Mouse (Mus musculus): ENCODE data around the gene Kyat3. TPM values are rescaled to one million over a fixed set of nuclear protein-coding genes. Genes with fewer than 3 reads are reported as not detected.

The Kyat3 gene
- polyA plus RNA-seq, 1 experiment from 2014 or later: 22.0 TPM

GRCm38 (mm10) chr3:142755132-142755867 lies 54.4 kb downstream of the Kyat3 start:
- H3K4me3 ChIP-seq: no peak overlapping the region
- no peak overlapping the region for H3K4me2 ChIP-seq (replicated peaks)
- 84% methylated on average over 18 of the region's 18 CpGs for WGBS
- H3K27ac ChIP-seq: no peak overlapping the region
- no peak for ATAC-seq (ENCODE audit: insufficient number of reproducible peaks, insufficient read depth, low FRiP score, low TSS enrichment)
- no peaks in the 10 kb centered on the region for H3K36me3 ChIP-seq
- no peak overlapping the region for H3K9ac ChIP-seq
- no peaks in the 10 kb centered on the region for H3K9me3 ChIP-seq
- H3K4me1 ChIP-seq: no peaks in the 10 kb centered on the region; the same call in 1 of the 2 replicates
- no peaks in the 10 kb centered on the region for H3K27me3 ChIP-seq

GRCm38 (mm10) chr3:142757841-142758240 lies 57.0 kb downstream of the Kyat3 start:
- Histone ChIP-seq H3K4me1 (no peaks in the 10 kb centered on the region; the same call in 1 of the 2 replicates), H3K27me3 (no peaks in the 10 kb centered on the region), H3K9ac (no peak overlapping the region), H3K36me3 (no peaks in the 10 kb centered on the region), H3K9me3 (no peaks in the 10 kb centered on the region), H3K4me3 (no peak overlapping the region), H3K27ac (no peak overlapping the region), H3K4me2 (replicated peaks) (no peak overlapping the region)
- ATAC-seq (ENCODE audit: insufficient number of reproducible peaks, insufficient read depth, low FRiP score, low TSS enrichment): no peak
- 49% methylated on average over 12 of the region's 12 CpGs for WGBS

- no peak overlapping the region for H3K27ac ChIP-seq
- H3K4me2 ChIP-seq (replicated peaks): no peak overlapping the region
- H3K4me1 ChIP-seq: no peaks in the 10 kb centered on the region; the same call in 1 of the 2 replicates
- H3K9me3 ChIP-seq: no peaks in the 10 kb centered on the region
- ATAC-seq (ENCODE audit: insufficient number of reproducible peaks, insufficient read depth, low FRiP score, low TSS enrichment): no peak
- H3K36me3 ChIP-seq: no peaks in the 10 kb centered on the region
- 80% methylated on average over 7 of the region's 7 CpGs for WGBS
- H3K9ac ChIP-seq: no peak overlapping the region
- H3K27me3 ChIP-seq: no peaks in the 10 kb centered on the region
- H3K4me3 ChIP-seq: no peak overlapping the region
These were observed 57.7 kb downstream of the Kyat3 start for GRCm38 (mm10) chr3:142758593-142758992.

GRCm38 (mm10) chr3:142760356-142760755 lies 59.5 kb downstream of the Kyat3 start:
- no peak for ATAC-seq (ENCODE audit: insufficient number of reproducible peaks, insufficient read depth, low FRiP score, low TSS enrichment)
- no peak overlapping the region for H3K9ac ChIP-seq
- 62% methylated on average over 6 of the region's 6 CpGs for WGBS

GRCm38 (mm10) chr3:142764995-142765777 lies 64.3 kb downstream of the Kyat3 start, which contains the start of gene Gtf2b:
Gene Gtf2b (plus strand): TSS chr3:142765045.
- ATAC-seq (ENCODE audit: insufficient number of reproducible peaks, insufficient read depth, low FRiP score, low TSS enrichment): peak; percentile 97
- under 1% methylated on average over 64 of the region's 64 CpGs for WGBS
- H3K4me3 ChIP-seq: peak within 1 kb of the TSS; percentile 89
- H3K36me3 ChIP-seq: no peaks in the 10 kb centered on the region
- H3K27me3 ChIP-seq: no peaks in the 10 kb centered on the region
- peak within 1 kb of the TSS; percentile 89 for H3K27ac ChIP-seq
- H3K4me1 ChIP-seq: peaks cover 11% of the 10 kb centered on the region; the same call in 1 of the 2 replicates
- peak within 1 kb of the TSS; percentile 75 for H3K4me2 ChIP-seq (replicated peaks)
- H3K9me3 ChIP-seq: no peaks in the 10 kb centered on the region
- peak within 1 kb of the TSS; percentile 92 for H3K9ac ChIP-seq

More at GRCm38 (mm10) chr3:142760356-142760755, 59.5 kb downstream of the Kyat3 start:
- H3K4me3 ChIP-seq: no peak overlapping the region
- H3K9me3 ChIP-seq: no peaks in the 10 kb centered on the region
- H3K27me3 ChIP-seq: no peaks in the 10 kb centered on the region
- no peak overlapping the region for H3K27ac ChIP-seq
- no peak overlapping the region for H3K4me2 ChIP-seq (replicated peaks)
- H3K36me3 ChIP-seq: no peaks in the 10 kb centered on the region
- no peaks in the 10 kb centered on the region; the same call in 1 of the 2 replicates for H3K4me1 ChIP-seq

- Histone ChIP-seq H3K36me3 (no peaks in the 10 kb centered on the region), H3K27me3 (no peaks in the 10 kb centered on the region), H3K4me3 (peak overlapping the region; percentile 89), H3K9ac (peak overlapping the region; percentile 92), H3K27ac (no peak overlapping the region), H3K9me3 (no peaks in the 10 kb centered on the region), H3K4me2 (replicated peaks) (peak overlapping the region; percentile 75), H3K4me1 (peaks cover 11% of the 10 kb centered on the region; the same call in 1 of the 2 replicates)
- 17% methylated on average over 10 of the region's 10 CpGs for WGBS
- ATAC-seq (ENCODE audit: insufficient number of reproducible peaks, insufficient read depth, low FRiP score, low TSS enrichment): no peak
These were observed 64.9 kb downstream of the Kyat3 start for GRCm38 (mm10) chr3:142765778-142766165.

- Histone ChIP-seq H3K4me3 (no peak overlapping the region), H3K27me3 (no peaks in the 10 kb centered on the region), H3K9ac (no peak overlapping the region), H3K9me3 (no peaks in the 10 kb centered on the region), H3K36me3 (peaks cover 15% of the 10 kb centered on the region), H3K27ac (no peak overlapping the region), H3K4me1 (peaks cover 11% of the 10 kb centered on the region; the same call in 1 of the 2 replicates), H3K4me2 (replicated peaks) (no peak overlapping the region)
- no peak for ATAC-seq (ENCODE audit: insufficient number of reproducible peaks, insufficient read depth, low FRiP score, low TSS enrichment)
- 95% methylated on average over 6 of the region's 6 CpGs for WGBS
These were observed 67.6 kb downstream of the Kyat3 start for GRCm38 (mm10) chr3:142768498-142768897.

- WGBS: 47% methylated on average over 1 of the region's 1 CpGs
- Histone ChIP-seq H3K9me3 (no peaks in the 10 kb centered on the region), H3K9ac (no peak overlapping the region), H3K27ac (no peak overlapping the region), H3K36me3 (peaks cover 21% of the 10 kb centered on the region), H3K4me3 (no peak overlapping the region), H3K4me2 (replicated peaks) (no peak overlapping the region), H3K4me1 (peaks cover 11% of the 10 kb centered on the region; the same call in 1 of the 2 replicates), H3K27me3 (no peaks in the 10 kb centered on the region)
- ATAC-seq (ENCODE audit: insufficient number of reproducible peaks, insufficient read depth, low FRiP score, low TSS enrichment): no peak
These were observed 69.7 kb downstream of the Kyat3 start for GRCm38 (mm10) chr3:142770518-142770917.

GRCm38 (mm10) chr3:142773538-142774191 lies 72.8 kb downstream of the Kyat3 start:
- H3K36me3 ChIP-seq: peaks cover 33% of the 10 kb centered on the region

GRCm38 (mm10) chr3:142777227-142777626 lies 76.4 kb downstream of the Kyat3 start:
- Histone ChIP-seq H3K4me1 (no peaks in the 10 kb centered on the region), H3K9ac (no peak overlapping the region), H3K27ac (no peak overlapping the region), H3K4me2 (replicated peaks) (no peak overlapping the region), H3K36me3 (peaks cover 64% of the 10 kb centered on the region), H3K9me3 (no peaks in the 10 kb centered on the region), H3K4me3 (no peak overlapping the region), H3K27me3 (no peaks in the 10 kb centered on the region)
- no peak for ATAC-seq (ENCODE audit: insufficient number of reproducible peaks, insufficient read depth, low FRiP score, low TSS enrichment)
- 74% methylated on average over 3 of the region's 3 CpGs for WGBS

More at GRCm38 (mm10) chr3:142773538-142774191, 72.8 kb downstream of the Kyat3 start:
- Histone ChIP-seq H3K4me3 (no peak overlapping the region), H3K4me1 (no peaks in the 10 kb centered on the region), H3K27ac (no peak overlapping the region), H3K27me3 (no peaks in the 10 kb centered on the region), H3K9me3 (no peaks in the 10 kb centered on the region), H3K9ac (no peak overlapping the region), H3K4me2 (replicated peaks) (no peak overlapping the region)
- ATAC-seq (ENCODE audit: insufficient number of reproducible peaks, insufficient read depth, low FRiP score, low TSS enrichment): no peak
- WGBS: 79% methylated on average over 4 of the region's 4 CpGs

GRCm38 (mm10) chr3:142786423-142787072 lies 85.7 kb downstream of the Kyat3 start:
- H3K4me2 ChIP-seq (replicated peaks): no peak overlapping the region
- ATAC-seq (ENCODE audit: insufficient number of reproducible peaks, insufficient read depth, low FRiP score, low TSS enrichment): no peak
- no peaks in the 10 kb centered on the region for H3K27me3 ChIP-seq
- H3K36me3 ChIP-seq: peaks cover 44% of the 10 kb centered on the region
- H3K4me3 ChIP-seq: no peak overlapping the region
- no peaks in the 10 kb centered on the region for H3K4me1 ChIP-seq
- no peak overlapping the region for H3K27ac ChIP-seq
- H3K9me3 ChIP-seq: no peaks in the 10 kb centered on the region
- no peak overlapping the region for H3K9ac ChIP-seq
- whole genome bisulfite sequencing: 38% methylated on average over 2 of the region's 2 CpGs

All from embryonic facial prominence, embryonic 12.5 days (tissue).